Mouse (Mus musculus): ENCODE data around the gene Lbh. TPM values are rescaled to one million over a fixed set of nuclear protein-coding genes. Genes with fewer than 3 reads are reported as not detected.

The Lbh gene
- polyA plus RNA-seq, 1 experiment from 2014 or later = 8.7 TPM

DNA sequence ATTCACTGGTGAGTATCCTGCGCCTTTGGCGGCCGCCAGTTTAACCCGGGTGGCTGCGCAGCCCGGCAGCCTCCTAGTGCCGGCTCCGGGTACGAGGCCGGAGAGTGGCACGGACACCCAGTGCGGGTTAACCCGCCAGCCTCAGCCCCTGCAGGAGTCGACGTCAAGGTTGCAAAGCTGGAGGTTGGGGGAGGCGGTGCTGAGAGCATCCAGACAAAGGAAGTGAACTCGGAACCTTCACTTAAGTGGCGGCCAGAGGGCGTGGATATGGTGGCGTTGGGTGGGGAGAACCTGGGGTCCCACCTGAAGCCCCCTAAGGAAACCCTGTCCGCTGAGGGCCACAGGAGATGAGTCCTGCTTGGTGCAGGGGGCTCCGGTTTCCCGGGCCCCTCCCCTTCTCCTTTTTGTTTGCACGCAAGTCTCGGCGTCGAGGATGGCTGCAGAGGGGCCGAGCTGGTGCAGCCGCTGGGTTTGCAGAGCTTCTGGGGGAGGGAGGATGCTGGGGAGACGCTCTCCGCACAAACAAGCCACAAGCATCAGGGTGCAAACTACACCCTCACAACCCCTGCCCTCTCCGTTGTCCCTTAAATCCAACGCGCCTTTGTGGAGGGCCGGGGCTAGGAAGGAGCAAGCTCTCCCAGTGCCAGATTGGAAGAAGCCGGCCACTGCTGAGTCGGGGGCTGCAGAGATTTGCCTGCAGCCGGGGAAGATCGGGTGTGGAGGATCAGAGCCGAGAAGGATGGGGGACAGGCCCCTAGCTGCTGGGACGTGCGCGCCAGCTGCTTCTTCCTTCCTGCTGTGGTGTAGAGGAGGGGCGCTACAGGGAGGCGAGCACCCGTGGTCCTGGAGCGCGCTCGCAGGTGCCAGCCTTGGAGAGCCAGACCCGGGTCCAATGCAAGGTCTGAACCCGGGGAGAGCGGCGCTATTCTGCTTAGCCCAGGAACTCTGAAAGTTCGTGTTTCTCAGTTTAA, 751 bp downstream of the Lbh start:
- Histone ChIP-seq H3K4me1 (ENCODE audit: control insufficient read depth, insufficient read depth, low read length) (peaks cover 36% of the 10 kb centered on the region), H3K4me2 (ENCODE audit: low read length) (peak overlapping the region; percentile 75), H3K27me3 (replicated peaks; ENCODE audit: control insufficient read depth, insufficient read depth, low read length) (no peaks in the 10 kb centered on the region), H3K9ac (ENCODE audit: low read length) (peak overlapping the region; percentile 95), H3K27ac (ENCODE audit: low read depth, low read length) (peak overlapping the region; percentile 88), H3K4me3 (ENCODE audit: low read depth, low read length) (peak overlapping the region; percentile 71), H3K36me3 (ENCODE audit: control insufficient read depth, insufficient read depth, low read length) (peaks cover 14% of the 10 kb centered on the region), H3K9me3 (replicated peaks; ENCODE audit: control insufficient read depth, low read length) (no peaks in the 10 kb centered on the region)
- under 1% methylated on average over 54 of the region's 54 CpGs for WGBS
- ATAC-seq (peak; percentile 60), DNase-seq (ENCODE audit: low spot score) (peak; percentile 73)

DNA sequence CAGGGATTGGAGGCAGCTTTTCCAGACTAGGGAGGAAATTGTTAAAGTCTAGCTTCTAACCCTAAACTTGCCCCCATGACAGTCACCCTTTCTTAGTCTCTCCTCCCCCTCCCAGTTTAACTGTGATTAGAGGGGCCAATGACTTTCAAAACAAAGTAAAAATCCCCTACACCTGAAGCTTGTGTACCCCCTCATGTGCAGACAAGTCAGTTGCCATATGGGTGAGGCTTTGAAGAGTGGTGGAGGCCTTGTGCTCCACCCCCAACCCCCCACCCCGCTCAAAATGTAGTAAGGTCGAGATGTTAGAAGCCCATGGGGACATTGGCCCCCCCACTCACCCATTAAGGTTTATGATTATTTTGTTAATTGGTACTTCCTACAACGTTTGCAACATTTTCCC, 1.5 kb downstream of the Lbh start:
- WGBS = 10% methylated on average over 3 of the region's 3 CpGs
- peak overlapping the region; percentile 95; the same call in 1 of the 2 replicates for H3K9ac ChIP-seq (ENCODE audit: low read length)
- H3K4me1 ChIP-seq (ENCODE audit: control insufficient read depth, insufficient read depth, low read length) = peaks cover 38% of the 10 kb centered on the region
- no peaks in the 10 kb centered on the region for H3K27me3 ChIP-seq (replicated peaks; ENCODE audit: control insufficient read depth, insufficient read depth, low read length)
- no peak overlapping the region for H3K27ac ChIP-seq (ENCODE audit: low read depth, low read length)
- no peak for DNase-seq (ENCODE audit: low spot score)
- H3K9me3 ChIP-seq (replicated peaks; ENCODE audit: control insufficient read depth, low read length) = no peaks in the 10 kb centered on the region
- peak overlapping the region; percentile 75 for H3K4me2 ChIP-seq (ENCODE audit: low read length)
- peaks cover 14% of the 10 kb centered on the region for H3K36me3 ChIP-seq (ENCODE audit: control insufficient read depth, insufficient read depth, low read length)
- H3K4me3 ChIP-seq (ENCODE audit: low read depth, low read length) = peak overlapping the region; percentile 71
- ATAC-seq = no peak

- Histone ChIP-seq H3K9me3 (replicated peaks; ENCODE audit: control insufficient read depth, low read length) (no peaks in the 10 kb centered on the region), H3K4me2 (ENCODE audit: low read length) (peak overlapping the region; percentile 46), H3K4me3 (ENCODE audit: low read depth, low read length) (0 out of 2 replicates have a peak overlapping the region, but pooled peaks have one; percentile 0), H3K27me3 (replicated peaks; ENCODE audit: control insufficient read depth, insufficient read depth, low read length) (no peaks in the 10 kb centered on the region), H3K27ac (ENCODE audit: low read depth, low read length) (no peak overlapping the region), H3K36me3 (ENCODE audit: control insufficient read depth, insufficient read depth, low read length) (peaks cover 14% of the 10 kb centered on the region), H3K4me1 (ENCODE audit: control insufficient read depth, insufficient read depth, low read length) (peaks cover 43% of the 10 kb centered on the region), H3K9ac (ENCODE audit: low read length) (peak overlapping the region; percentile 32)
- DNase-seq (ENCODE audit: low spot score) = no peak
- WGBS = 13% methylated on average over 2 of the region's 2 CpGs
- ATAC-seq = no peak
Measured at GRCm38 (mm10) chr17:72920430-72920829, 2.3 kb downstream of the Lbh start.

DNA sequence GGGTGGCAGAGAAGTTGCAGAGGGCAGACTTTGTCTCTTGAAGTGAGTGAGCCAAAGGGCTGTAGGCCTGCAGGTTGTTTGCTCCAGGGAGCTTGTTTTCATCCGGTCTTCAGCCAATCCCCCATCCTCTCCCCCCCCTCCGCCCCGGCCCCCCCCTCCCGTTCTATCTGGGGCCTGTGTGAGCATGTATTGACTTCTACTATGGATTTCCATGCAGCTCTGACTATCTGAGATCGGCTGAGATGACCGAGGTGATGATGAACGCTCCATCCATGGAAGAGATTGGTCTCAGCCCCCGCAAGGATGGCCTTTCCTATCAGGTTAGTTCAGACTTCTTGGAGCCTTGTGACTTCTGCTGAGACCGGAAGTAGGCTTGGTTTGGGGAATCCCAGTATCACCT, 2.9 kb downstream of the Lbh start:
- no peak for ATAC-seq
- Histone ChIP-seq H3K4me1 (ENCODE audit: control insufficient read depth, insufficient read depth, low read length) (peaks cover 48% of the 10 kb centered on the region), H3K4me3 (ENCODE audit: low read depth, low read length) (no peak overlapping the region), H3K9me3 (replicated peaks; ENCODE audit: control insufficient read depth, low read length) (no peaks in the 10 kb centered on the region), H3K27ac (ENCODE audit: low read depth, low read length) (no peak overlapping the region), H3K4me2 (ENCODE audit: low read length) (peak overlapping the region; percentile 46), H3K27me3 (replicated peaks; ENCODE audit: control insufficient read depth, insufficient read depth, low read length) (no peaks in the 10 kb centered on the region), H3K36me3 (ENCODE audit: control insufficient read depth, insufficient read depth, low read length) (peaks cover 14% of the 10 kb centered on the region), H3K9ac (ENCODE audit: low read length) (peak overlapping the region; percentile 32)
- DNase-seq (ENCODE audit: low spot score) = no peak
- WGBS = 64% methylated on average over 9 of the region's 9 CpGs

GRCm38 (mm10) chr17:72922206-72922605, 4.1 kb downstream of the Lbh start:
- WGBS = 72% methylated on average over 5 of the region's 5 CpGs
- Histone ChIP-seq H3K27me3 (replicated peaks; ENCODE audit: control insufficient read depth, insufficient read depth, low read length) (no peaks in the 10 kb centered on the region), H3K9me3 (replicated peaks; ENCODE audit: control insufficient read depth, low read length) (no peaks in the 10 kb centered on the region), H3K4me3 (ENCODE audit: low read depth, low read length) (no peak overlapping the region), H3K4me2 (ENCODE audit: low read length) (no peak overlapping the region), H3K9ac (ENCODE audit: low read length) (no peak overlapping the region), H3K27ac (ENCODE audit: low read depth, low read length) (no peak overlapping the region), H3K36me3 (ENCODE audit: control insufficient read depth, insufficient read depth, low read length) (peaks cover 22% of the 10 kb centered on the region), H3K4me1 (ENCODE audit: control insufficient read depth, insufficient read depth, low read length) (peaks cover 53% of the 10 kb centered on the region)
- no peak for DNase-seq (ENCODE audit: low spot score)
- no peak for ATAC-seq

DNA sequence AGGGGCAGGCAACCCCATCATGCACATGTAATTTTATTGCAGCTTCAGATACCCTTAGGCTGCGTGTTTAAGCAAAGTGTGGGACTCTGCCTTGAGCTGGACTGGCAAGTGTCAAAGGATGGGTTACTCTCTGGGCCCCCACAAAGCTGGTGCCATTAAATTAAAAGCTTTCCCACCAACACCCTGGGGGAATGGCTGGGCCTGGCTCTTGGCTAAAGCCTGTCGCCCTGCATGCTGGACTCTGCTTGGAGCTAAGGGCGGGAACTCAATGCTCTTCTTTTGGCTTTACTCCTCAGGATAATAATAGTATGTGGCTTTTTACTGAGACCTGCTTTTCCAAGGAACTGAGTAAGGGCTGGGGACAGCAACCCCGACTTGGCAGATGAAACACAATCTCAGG, 5.2 kb downstream of the Lbh start:
- ATAC-seq = no peak
- H3K9me3 ChIP-seq (replicated peaks; ENCODE audit: control insufficient read depth, low read length) = no peaks in the 10 kb centered on the region
- no peak overlapping the region for H3K4me3 ChIP-seq (ENCODE audit: low read depth, low read length)
- H3K27ac ChIP-seq (ENCODE audit: low read depth, low read length) = no peak overlapping the region
- H3K4me1 ChIP-seq (ENCODE audit: control insufficient read depth, insufficient read depth, low read length) = peaks cover 53% of the 10 kb centered on the region
- H3K27me3 ChIP-seq (replicated peaks; ENCODE audit: control insufficient read depth, insufficient read depth, low read length) = no peaks in the 10 kb centered on the region
- WGBS = 89% methylated on average over 4 of the region's 4 CpGs
- DNase-seq (ENCODE audit: low spot score) = no peak
- H3K4me2 ChIP-seq (ENCODE audit: low read length) = no peak overlapping the region
- H3K36me3 ChIP-seq (ENCODE audit: control insufficient read depth, insufficient read depth, low read length) = peaks cover 22% of the 10 kb centered on the region
- no peak overlapping the region for H3K9ac ChIP-seq (ENCODE audit: low read length)

DNA sequence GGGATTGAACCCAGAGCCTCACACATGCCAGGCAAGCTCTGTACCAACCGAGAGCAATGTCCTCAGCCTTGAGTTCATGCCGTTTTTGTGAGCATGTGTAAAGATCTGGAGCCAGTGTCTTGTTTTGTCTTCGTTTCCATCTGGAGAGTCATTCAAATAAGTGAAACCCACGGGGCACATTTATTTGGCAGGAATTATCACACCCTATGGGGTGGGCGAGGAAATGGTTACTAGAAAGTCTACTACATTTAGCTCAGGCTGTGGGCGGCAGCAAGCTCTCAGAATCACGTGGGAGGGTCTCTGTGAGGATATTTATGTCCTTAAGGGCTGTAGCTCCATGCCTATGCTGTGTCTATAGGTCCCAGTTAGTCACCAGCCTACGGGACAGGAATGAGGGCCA, 6.2 kb downstream of the Lbh start:
- peaks cover 53% of the 10 kb centered on the region for H3K4me1 ChIP-seq (ENCODE audit: control insufficient read depth, insufficient read depth, low read length)
- no peaks in the 10 kb centered on the region for H3K9me3 ChIP-seq (replicated peaks; ENCODE audit: control insufficient read depth, low read length)
- 76% methylated on average over 8 of the region's 8 CpGs for WGBS
- H3K4me2 ChIP-seq (ENCODE audit: low read length) = no peak overlapping the region
- no peak overlapping the region for H3K9ac ChIP-seq (ENCODE audit: low read length)
- H3K27ac ChIP-seq (ENCODE audit: low read depth, low read length) = no peak overlapping the region
- ATAC-seq = no peak
- no peak overlapping the region for H3K4me3 ChIP-seq (ENCODE audit: low read depth, low read length)
- no peaks in the 10 kb centered on the region for H3K27me3 ChIP-seq (replicated peaks; ENCODE audit: control insufficient read depth, insufficient read depth, low read length)
- peaks cover 22% of the 10 kb centered on the region for H3K36me3 ChIP-seq (ENCODE audit: control insufficient read depth, insufficient read depth, low read length)
- no peak for DNase-seq (ENCODE audit: low spot score)

- H3K36me3 ChIP-seq (ENCODE audit: control insufficient read depth, insufficient read depth, low read length) = peaks cover 22% of the 10 kb centered on the region
- no peak for DNase-seq (ENCODE audit: low spot score)
- H3K4me2 ChIP-seq (ENCODE audit: low read length) = no peak overlapping the region
- no peak overlapping the region for H3K9ac ChIP-seq (ENCODE audit: low read length)
- H3K4me3 ChIP-seq (ENCODE audit: low read depth, low read length) = no peak overlapping the region
- no peaks in the 10 kb centered on the region for H3K27me3 ChIP-seq (replicated peaks; ENCODE audit: control insufficient read depth, insufficient read depth, low read length)
- 90% methylated on average over 6 of the region's 6 CpGs for WGBS
- no peaks in the 10 kb centered on the region for H3K9me3 ChIP-seq (replicated peaks; ENCODE audit: control insufficient read depth, low read length)
- ATAC-seq = no peak
- H3K27ac ChIP-seq (ENCODE audit: low read depth, low read length) = peak overlapping the region; percentile 82
- peaks cover 47% of the 10 kb centered on the region for H3K4me1 ChIP-seq (ENCODE audit: control insufficient read depth, insufficient read depth, low read length)
Measured at GRCm38 (mm10) chr17:72925111-72925510, 7.0 kb downstream of the Lbh start.
